Mouse (Mus musculus) bone marrow macrophage, adult 2 months (primary cell): ENCODE measurements around the gene Camk1d.

Source experiments
- CTCF ChIP-seq: IDR thresholded peaks from 2 replicates; pipeline ENCODE4 v1.5.1; 2012; ENCODE audit warnings: low read depth, mild to moderate bottlenecking, low read length, moderate library complexity
- POLR2A ChIP-seq: IDR thresholded peaks from 2 replicates; pipeline ENCODE4 v1.6.1; 2012; ENCODE audit warnings: mild to moderate bottlenecking, low read depth, low read length, borderline replicate concordance

- TF ChIP-seq CTCF = no peak
- TF ChIP-seq POLR2A = no peak
Measured at GRCm38 (mm10) chr2:5514095-5514494, 200.2 kb downstream of the Camk1d start.
